Mouse (Mus musculus): ENCODE measurements around the gene Pak6.

Pak6 gene

DNA sequence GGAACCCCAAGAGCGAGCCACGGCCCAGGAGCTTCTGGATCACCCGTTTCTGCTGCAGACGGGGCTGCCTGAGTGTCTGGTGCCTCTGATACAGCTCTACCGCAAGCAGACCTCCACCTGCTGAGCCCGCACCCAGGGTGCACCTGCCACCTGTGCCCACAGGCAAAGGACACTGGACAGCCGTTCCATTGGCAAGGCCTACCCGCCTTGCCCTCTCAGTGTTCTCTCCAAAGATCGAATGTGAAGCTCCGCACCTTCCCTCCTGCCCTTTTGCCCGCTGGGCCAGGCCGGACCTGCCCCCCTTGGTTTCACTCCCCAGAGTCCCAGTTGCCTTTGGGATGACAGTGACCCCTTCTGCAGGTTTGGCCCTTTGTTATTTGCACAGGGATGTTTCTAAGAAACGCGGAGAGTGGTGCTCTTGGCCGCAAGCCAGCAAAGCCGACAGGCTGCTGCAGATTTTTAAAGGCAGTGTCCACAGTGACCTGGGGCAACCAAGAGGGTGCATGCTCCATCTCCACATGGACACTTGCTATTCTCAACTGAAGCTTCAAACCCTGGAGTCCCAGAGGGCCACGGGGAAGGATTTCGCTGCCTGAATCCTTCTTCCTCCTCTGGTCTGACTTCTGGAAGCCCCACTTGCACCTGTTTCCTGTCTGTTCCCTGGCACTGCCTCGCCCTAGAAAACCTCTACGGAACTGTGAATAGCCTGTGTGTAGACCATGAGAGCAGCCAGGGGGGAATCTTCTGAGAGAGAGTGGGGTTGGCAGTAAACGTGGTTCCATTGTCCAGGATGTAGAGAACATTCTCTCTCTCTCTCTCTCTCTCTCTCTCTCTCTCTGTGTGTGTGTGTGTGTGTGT, 33.6 kb downstream of the Pak6 start:
- intact Hi-C loops (cut with DNase I), result no loop called here

DNA sequence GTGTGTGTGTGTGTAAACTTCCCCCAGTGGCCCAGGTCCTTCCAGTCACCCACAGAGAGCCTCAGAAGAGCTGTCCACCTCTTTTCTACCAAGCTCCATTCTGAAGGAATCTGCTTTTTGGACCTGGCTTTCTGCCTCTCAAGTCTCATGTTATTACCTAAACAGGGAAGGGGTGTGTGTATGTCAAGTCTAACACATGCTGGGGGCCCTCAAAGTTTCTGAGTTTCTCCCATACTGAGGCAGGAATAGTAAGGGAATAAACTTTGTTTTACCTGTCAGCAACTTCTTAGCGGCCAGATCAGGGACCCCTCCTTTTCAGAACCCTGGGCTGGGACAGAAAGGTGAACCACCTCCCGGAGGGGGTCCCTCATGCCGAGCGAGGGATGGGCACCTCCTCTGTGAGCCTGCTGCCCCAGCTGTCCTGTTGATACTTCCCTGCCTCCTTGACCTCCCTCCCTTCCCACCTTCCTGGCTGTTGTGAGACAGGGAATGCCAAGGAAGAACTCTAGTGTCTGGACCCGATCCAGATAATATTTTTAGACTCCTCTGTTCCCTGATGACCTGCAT, 34.3 kb downstream of the Pak6 start:
- intact Hi-C loops (cut with DNase I), result no loop called here

DNA sequence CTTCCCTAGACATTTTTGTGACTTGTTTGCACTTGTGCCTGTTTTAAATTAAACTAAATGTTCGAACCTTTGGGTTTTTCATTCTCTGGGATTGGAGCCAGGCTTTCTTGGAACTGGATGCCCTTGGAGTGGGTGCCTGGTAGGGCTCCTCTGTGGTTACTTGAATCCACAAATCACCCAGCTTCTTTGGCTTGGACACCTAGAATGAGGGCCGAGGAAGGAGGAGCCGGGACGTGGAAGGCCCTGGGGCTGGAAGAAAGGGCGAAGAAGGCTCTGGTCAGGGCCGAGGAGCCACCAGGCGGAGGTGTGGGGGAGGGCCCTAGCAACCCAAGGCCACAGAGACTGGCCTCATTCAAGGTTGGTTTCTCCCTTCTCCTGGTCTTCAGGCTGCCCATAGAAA, 34.9 kb downstream of the Pak6 start:
- intact Hi-C loops (cut with DNase I), result no loop called here

DNA sequence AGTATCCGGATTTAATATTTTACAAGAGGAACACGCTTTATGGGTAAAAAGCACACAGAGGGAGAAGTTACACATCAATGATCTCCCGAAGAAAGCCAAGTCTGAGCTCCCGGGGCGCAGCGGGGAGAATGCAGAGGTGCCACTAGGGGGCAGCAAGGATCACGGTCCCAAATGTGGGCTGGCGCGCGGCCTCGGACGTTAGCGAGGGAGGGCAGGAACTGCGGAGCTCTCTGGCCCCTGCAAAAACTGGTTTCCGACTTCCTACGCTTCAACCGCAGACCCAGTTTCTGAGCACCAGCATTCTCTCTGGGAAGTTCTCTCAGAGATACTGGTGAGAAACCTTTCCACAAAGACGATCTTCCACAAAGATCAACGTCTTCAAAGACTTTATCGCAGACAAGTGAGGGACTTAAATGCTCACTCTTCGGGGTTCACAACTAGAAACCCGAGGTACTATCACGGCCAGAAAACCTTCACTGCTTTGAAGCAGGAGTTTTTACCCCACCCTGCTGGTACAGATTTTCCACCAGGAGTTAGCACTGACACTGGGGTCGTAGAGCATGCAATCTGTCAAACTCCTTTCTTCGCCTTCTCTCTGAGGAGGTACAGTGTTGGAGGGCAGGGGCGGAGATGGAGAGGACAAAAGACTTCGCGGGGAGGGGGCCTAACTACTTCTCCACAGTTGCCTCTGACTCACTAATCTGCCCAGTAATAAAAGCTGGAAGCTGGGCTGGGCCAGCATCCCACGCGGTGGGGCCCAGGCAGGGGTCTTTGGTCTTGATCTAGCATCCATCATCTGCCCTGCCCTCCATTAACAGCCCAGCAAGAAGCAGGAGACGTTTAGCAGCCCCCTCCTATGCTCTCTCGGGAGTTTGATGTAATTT, 37.3 kb downstream of the Pak6 start:
- intact Hi-C loops (cut with DNase I), result loop anchor here (1.0 kb wide), 1 partner anchor 30 kb away; no protein-coding TSS in a partner anchor

DNA sequence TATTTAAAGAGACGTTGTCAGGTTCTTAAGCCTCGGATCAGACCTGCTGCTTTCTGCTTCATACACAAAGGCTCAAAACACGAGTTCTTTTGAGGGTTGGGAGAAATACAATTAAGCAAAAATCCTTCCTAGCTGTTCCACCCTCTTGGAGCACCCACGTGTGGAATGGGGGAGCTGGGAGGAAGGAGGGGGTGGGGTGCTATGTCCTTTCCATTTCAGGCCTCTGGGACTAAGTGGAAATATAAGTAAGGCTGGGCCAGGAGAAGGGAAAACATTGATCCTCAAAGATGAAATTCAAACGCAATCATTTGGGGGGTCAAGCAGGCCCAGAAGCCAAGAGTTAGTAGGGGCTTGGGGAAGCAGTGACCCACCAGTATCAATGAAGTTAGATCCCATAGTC, 38.1 kb downstream of the Pak6 start:
- intact Hi-C loops (cut with DNase I), result no loop called here

DNA sequence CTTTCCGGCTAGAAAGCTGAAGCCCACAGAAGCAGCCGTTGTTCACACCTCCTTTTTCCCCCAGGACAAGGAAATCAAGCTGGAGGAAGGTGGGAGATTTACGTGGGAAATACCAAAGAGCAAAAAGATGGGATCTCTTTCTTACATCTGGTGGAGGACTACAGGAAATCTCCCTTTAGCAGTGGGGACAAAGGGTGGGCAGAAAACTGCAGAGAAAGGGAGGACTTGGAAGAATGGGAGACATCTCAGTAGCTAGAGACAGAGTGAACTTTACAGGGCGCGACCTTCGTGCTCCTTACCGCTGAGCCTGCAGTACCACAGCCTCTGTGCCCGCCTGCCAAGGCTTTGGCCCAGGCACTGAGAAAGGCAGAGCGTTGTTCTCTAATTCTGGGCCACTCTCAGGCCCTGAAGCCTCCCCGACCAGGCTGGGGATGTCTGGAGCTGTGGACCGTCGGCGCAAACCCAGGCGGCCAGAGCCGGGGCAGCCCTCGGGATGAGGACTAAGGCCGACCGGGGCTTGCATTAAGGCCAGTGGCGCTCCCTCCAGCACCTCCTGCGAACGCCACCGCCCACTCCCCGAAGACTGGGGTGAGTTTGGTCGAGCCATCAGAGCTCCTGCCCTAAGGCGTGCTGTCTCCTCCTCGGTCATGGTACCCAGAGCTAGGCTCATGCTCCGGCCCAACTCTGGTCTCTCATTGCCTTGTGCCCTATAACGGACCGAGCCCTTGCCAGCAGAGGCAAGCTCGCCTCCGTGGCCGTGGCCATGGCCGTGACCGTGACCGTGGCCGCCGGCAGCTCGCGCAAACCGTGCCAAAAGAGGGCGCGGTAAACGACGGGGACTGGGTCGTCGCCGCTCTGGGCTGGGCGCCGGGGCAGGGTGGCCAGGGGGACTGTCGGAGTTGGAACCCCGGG, 39.1 kb downstream of the Pak6 start:
- intact Hi-C loops (cut with DNase I), result no loop called here

DNA sequence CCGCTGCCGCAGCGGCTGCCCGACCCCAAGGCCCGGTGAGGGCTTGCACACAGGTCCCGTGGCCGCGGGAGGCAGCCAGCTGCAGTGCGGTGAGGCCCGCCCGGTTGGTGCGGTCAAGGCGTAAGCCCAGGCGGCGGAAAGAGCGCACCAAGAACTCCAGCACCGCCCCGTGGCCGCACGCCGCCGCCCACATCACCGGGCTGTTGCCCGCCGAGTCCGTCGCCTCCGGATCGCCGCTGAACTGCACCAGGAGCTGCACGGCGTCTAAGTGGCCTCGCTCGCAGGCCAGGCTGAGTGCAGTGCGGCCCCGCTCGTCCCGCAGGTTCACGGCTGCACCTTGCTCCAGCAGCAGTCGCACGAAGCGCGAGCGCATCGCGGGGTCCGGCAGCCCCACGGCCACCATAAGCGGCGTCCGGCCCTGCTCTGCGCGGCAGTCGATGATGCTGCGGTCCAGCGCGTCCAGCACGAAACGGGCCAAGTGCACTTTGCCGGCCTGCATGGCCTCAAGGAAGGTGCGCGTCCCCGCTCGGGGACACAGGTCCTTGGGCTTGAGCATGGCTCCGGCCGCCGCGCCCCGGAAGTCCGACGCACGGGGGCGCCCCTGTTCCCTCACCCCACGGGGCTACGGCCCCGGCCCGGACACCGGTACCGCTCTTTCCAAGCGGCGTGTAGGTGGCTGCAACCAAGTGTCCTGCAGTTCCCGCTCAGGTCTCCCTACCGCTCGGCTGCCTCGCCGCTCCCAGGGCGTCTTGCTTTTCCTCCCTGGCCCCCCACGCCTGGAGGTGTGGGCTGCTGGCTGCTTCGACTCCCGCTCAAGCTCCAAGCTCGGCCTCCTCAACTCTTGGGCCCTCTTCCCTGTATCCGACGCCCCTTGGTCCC, 40.0 kb downstream of the Pak6 start:
- intact Hi-C loops (cut with DNase I), result no loop called here

DNA sequence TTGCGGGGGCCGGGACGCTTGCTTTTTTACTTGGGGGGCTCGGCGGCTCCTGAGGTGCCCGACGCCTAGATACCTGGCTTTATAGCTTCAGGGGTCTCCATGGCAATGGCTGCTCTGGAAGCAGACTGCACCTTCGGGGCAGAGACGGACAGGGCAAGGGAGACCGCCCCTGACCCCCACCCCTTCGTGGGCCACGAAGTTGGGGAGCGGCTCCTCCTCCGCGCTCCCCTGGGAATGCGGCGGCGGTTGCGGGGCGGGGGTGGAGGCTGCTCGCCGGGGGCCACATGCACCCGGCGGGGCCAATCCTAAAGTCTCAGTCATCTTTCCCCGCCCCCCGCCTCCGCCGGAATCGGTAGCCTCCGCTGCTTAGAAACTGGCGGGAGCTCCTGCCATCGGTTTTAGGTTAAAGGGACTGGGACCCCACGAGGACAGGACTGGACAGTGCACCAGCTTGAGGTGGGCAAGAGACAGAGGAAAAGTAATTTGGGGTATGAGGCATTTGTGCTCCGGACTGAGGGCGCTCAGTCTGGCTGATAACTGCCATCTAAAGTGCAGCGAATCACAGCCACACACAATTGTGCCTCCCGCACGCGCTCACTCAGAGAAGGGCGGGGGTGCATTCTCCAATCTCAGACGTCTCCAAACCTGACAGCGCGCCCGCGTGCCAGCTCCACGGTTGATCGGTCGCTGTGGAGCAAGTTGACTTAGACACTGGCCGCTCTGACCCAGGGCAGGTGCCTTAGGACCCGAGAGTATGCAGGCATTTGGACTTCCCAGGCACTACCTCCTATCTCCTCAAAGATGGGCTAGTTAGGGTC, 41.0 kb downstream of the Pak6 start, which contains the start of gene Ankrd63:
TSS of gene Ankrd63 (minus strand) at position 51 of the 818 bp plus-strand sequence.
- intact Hi-C loops (cut with DNase I), result no loop called here

DNA sequence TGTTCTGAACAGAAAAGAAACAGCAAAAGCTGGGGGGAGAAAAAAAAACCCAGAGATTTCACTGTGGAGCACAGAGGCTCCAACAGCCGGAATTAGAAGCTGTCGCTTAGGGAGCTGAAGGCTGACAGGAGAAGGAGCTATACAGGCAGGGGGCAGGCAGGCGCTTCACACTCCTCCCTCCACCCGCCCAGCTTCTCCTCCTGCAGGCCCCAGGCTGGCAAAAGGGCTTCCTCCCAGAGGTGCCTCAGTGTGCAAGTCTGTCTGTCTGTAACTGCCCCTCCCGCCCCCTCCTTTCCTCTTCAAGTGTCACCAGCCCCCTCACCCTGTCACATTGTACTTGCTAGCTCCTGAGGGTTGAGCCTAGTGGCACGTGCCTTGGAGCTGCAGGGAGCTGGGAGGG, 43.3 kb downstream of the Pak6 start:
- intact Hi-C loops (cut with DNase I), result no loop called here

DNA sequence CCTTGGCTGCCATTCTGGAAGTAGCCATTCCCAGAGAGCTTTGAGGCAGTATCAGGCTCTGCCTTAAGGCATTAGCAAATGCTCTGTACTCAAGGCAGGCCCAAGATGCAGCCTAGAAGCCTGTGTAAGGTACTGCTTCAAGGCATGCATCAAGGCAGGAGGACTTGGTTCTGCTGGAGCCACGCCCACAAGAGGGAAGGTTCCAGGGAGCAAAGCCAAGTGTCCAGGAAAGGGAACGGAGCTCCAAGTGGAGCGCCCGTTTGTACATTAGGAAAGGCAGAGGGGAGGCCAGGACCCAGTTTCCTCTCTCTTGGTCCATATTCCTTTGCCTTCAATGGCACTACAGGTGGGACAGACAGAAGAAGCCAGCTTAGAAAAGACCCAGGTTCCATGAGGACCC, 45.4 kb downstream of the Pak6 start:
- intact Hi-C loops (cut with DNase I), result no loop called here

DNA sequence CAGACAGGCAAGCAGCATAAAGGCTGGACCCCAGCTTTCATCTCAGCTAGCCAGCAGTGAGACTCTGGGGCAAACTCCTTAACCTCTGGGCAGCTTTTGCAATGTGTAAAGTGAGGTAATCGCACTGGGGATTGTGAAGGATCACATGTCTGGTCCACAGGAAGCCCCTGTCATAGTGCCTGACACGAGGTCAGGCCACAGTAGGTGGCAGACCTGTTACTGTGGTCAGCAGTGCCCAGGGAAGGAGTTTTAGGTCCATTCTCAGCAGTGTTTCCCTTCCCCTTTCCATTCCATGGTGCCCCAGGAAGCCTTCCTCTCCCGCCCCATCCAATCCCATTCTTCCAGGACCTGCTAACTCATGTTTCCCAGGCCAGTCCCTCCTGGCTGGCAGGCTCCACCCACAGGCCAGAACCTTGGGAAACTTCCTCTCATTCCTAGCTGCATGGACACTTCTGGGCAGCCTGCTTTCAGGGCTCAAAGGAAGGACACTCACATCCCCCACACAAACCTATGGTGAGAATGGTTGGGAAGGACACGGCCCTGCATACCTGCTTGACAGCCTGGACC, 46.6 kb downstream of the Pak6 start:
- intact Hi-C loops (cut with DNase I), result no loop called here

DNA sequence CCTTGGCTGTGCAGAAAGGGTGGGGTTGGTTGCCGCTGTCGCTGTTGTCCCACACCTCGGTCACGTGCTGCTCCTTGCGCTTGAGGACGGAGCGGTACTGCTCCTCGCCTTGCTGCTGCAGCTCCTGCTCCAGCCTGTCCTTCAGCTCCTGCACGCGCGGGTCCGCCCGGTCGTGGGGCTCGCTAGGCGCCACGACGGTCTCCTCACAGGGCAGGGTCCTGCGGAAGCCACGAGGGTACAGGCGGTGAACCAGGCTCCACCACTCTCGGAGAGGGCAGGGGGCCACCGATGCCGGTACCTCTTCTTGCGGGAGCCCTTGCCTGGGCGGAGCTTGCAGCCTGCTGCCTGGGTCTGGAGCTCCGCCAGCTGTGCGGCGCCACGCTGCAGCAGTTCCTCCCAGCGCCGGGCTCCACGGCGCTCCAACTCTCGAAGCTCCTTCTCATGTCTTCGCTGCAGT, 48.0 kb downstream of the Pak6 start:
- intact Hi-C loops (cut with DNase I), result no loop called here

DNA sequence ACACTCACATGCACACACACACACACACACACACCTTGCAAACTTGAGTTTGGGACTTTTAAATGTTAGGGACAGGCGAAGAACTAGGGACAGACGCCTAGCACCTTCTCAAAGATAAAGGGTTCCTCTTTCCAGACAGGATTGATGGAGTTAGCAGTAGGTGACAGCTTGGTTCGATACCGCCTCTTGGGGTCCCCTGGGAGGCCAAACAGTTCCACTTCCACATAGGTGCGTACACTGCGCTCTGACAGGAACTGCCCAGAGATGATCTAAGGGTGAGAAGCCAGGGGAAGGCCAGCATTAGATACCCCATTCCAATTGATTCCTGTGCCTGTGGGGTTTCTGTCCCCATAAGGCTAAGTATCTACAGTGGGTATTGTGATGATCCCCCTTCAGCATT, 50.5 kb downstream of the Pak6 start:
- intact Hi-C loops (cut with DNase I), result no loop called here

DNA sequence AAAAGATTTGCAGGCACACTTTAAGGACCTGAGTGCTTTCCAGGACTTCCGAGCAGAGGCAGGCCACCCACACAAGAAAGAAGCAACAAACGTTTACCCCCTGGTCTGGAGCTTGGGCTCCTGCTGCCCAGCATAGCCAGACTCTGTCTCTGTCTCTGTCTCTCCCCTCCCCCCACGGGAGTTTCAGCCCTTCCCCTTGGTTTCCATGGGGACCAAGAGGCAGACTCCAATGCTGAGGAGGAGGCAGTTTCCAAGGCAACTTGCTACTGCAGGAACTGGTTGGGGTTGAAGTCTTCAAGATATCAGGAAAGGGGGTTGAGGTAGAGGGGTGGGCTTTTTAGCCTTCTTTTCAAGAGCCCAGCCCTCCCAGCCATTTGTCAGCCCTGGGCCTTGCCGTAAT, 51.1 kb downstream of the Pak6 start:
- intact Hi-C loops (cut with DNase I), result no loop called here

DNA sequence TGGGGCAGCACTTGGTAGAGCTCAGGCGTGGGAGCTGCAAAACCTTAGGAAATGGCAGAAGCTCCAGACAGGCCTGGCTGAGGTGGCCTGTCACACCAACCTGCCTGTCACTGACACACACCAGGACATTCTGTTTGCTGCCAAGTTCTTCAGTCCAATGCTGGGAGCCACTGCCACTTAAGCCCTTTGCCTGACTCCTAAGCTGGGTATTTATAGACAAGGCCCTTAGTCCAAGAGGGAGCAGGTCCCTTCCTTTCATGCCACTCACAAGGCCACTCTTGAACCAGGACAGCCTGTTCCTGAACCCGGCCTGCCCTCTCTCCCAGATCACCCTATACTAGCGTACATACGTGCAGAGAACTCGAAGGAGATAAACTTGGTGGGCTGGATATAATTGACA, 53.6 kb downstream of the Pak6 start:
- intact Hi-C loops (cut with DNase I), result no loop called here

DNA sequence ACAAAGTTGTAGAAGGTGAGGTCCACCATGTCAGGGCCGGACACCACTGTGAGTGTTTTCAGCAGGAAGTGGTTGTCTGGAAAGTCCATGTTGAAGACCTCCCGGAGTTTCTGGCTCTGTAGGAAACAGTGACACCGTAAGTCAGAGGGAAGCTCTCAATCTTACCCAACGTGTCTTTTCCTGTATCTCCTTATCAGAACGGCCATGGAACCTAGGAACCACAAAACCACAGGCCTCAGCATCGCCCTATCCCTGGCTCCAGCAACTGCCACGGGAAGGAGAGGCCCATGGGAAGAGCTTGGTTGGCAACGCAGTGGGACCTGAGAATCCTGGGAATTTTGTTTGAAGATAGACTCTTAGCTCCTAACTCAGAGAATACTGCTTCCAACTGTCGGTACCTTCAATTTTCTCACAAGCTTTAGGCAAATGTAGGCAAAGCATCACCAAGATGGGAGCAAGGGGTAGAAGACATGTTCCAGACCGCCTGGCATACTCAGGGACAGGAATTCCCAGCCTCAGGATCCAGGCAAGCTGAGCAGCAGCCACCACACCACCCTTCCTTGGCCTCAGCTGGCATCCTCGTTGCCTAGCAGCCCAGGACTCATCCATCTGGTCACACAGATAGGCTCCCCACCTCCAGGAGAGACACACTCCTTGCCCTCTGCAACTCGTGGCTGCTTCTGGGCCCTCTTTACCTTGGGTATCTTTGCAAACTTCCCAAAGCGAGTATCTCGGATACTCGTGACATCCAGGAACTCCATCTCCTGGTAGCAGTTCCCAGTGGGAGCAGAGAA, 60.8 kb downstream of the Pak6 start:
- intact Hi-C loops (cut with DNase I), result loop anchor here (10.0 kb wide), 1 partner anchor 239 kb away; no protein-coding TSS in a partner anchor

DNA sequence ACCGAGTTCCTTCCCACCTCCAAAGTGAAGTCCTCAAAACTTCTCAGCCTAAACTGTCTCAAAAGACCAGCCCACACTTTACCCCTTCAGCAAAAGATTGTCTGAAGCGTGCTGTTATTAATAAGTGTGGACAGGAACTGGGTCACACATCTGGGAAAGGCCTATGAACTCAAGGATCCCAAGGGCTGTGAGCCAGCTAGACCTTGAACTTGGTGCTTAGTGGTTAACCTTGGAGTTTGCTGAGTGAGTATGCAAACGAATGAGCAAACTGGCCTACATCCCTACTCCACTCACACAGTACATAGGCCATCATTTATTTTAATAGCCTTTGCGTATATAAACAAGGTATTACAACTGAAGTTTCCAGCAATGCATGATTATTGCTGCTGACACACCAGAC, 62.4 kb downstream of the Pak6 start:
- intact Hi-C loops (cut with DNase I), result loop anchor here (10.0 kb wide), 1 partner anchor 241 kb away; no protein-coding TSS in a partner anchor

DNA sequence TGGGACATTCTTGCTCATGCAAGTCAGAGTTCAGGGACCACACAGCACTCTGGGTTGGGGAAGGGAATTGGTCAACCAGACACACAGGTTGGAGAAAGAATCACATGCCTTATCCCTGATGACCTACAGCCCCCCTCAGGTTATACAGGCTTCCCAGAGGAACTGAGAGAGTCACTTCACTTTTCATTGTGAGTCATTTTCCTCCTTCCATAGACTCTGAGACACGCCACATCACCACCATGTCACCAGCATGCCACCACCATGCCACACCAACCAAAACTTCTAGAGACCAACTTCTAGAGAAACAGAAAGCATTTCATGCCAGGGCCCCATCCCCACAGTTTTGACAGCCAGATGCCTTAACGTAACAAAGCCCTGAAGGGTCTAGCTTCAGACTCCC, 63.8 kb downstream of the Pak6 start:
- intact Hi-C loops (cut with DNase I), result loop anchor here (10.0 kb wide), 1 partner anchor 242 kb away; no protein-coding TSS in a partner anchor
